Mouse (Mus musculus): ENCODE measurements around the gene Olfr1393. TPM values are rescaled to one million over a fixed set of nuclear protein-coding genes. Genes with fewer than 3 reads are reported as not detected.

Gene Olfr1393
- polyA plus RNA-seq, 1 experiment from 2014 or later = not detected

- no peaks in the 10 kb centered on the region for H3K9me3 ChIP-seq
- no peak overlapping the region for H3K9ac ChIP-seq
- no peaks in the 10 kb centered on the region for H3K27me3 ChIP-seq (replicated peaks)
- no peaks in the 10 kb centered on the region for H3K36me3 ChIP-seq
- no peak for ATAC-seq
- peaks cover 35% of the 10 kb centered on the region for H3K4me1 ChIP-seq (replicated peaks)
- peak overlapping the region; percentile 62 for H3K27ac ChIP-seq
- H3K4me2 ChIP-seq (replicated peaks) = peak overlapping the region; percentile 70
- 32% methylated on average over 12 of the region's 12 CpGs for WGBS
- H3K4me3 ChIP-seq (replicated peaks) = peak overlapping the region; percentile 29
These were observed 32.3 kb upstream of the Olfr1393 start for GRCm38 (mm10) chr11:49245634-49246415.

DNA sequence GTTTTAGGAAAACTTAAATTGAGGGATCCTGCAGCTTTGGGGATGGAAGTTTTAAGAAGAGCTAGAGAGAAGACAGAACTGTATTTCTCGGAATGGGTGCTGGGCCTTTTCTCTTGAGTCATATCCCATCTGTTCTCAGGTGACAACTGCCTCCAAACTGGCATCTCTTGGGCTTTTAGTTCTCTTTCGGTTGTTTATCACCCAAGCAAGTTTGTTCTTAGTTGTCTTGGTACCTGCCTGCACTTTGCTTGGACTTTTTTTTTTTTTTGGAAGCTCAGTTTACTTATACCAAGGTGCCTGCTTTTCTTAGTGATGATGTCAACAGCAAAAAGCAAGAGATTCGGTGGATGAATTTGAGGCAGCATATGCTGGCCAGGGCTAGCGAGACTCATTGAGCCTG is 31.6 kb upstream of the Olfr1393 start:
- Histone ChIP-seq H3K9ac (no peak overlapping the region), H3K36me3 (no peaks in the 10 kb centered on the region), H3K4me2 (replicated peaks) (peak overlapping the region; percentile 70), H3K27ac (0 out of 2 replicates have a peak overlapping the region, but pooled peaks have one; percentile 44), H3K27me3 (replicated peaks) (no peaks in the 10 kb centered on the region), H3K4me3 (replicated peaks) (no peak overlapping the region), H3K9me3 (no peaks in the 10 kb centered on the region), H3K4me1 (replicated peaks) (peaks cover 38% of the 10 kb centered on the region)
- 78% methylated on average over 4 of the region's 4 CpGs for WGBS
- ATAC-seq = no peak

- Histone ChIP-seq H3K9me3 (no peaks in the 10 kb centered on the region), H3K4me2 (replicated peaks) (peak overlapping the region; percentile 70), H3K36me3 (no peaks in the 10 kb centered on the region), H3K27me3 (replicated peaks) (no peaks in the 10 kb centered on the region), H3K4me3 (replicated peaks) (no peak overlapping the region), H3K27ac (peak overlapping the region; percentile 44; the same call in 1 of the 2 replicates), H3K4me1 (replicated peaks) (peaks cover 42% of the 10 kb centered on the region), H3K9ac (no peak overlapping the region)
- WGBS = 24% methylated on average over 2 of the region's 2 CpGs
- no peak for ATAC-seq
These were observed 30.8 kb upstream of the Olfr1393 start for GRCm38 (mm10) chr11:49247255-49247654.

- H3K4me2 ChIP-seq (replicated peaks) = no peak overlapping the region
- no peak for ATAC-seq
These were observed 29.7 kb upstream of the Olfr1393 start for GRCm38 (mm10) chr11:49248226-49248973.

DNA sequence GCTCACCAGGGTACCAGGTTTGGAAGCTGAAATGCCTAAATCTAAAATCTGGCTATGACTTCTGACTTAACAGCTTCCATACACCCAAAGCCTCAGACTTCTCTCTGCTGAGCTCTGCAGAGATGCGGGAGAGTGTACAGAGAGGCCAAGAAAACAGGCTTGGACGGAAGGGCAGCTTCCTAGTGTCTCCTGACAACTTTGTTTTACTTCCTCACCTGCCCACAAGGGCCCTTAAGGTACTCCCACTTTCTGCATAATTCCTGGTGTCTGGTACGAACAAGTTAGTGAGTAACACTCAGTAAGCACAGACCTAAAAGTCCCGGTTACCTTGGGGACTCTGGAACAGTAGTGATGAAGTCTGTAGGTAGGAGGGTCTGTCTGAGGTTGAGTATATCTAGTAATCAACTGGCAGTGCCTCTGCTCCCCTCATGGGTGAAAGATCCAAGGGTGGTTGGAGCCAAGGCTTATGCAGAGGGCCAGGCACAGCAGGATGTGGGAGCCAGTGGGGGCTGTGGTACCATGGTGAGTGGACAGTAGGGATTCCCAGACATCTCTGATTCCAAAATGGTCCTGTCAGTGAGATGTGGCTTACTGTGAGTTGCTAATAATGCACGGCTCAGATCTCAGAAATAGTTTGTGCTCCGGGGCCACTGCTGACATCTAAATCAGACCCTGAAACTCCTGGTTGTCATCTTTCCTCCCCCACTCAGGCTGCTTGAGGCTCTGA is 29.0 kb upstream of the Olfr1393 start:
- ATAC-seq = no peak
- Histone ChIP-seq H3K4me1 (replicated peaks) (peaks cover 42% of the 10 kb centered on the region), H3K27ac (peak overlapping the region; percentile 94), H3K4me2 (replicated peaks) (peak overlapping the region; percentile 82), H3K36me3 (no peaks in the 10 kb centered on the region), H3K27me3 (replicated peaks) (no peaks in the 10 kb centered on the region), H3K9me3 (no peaks in the 10 kb centered on the region), H3K4me3 (replicated peaks) (no peak overlapping the region), H3K9ac (no peak overlapping the region)
- WGBS = 73% methylated on average over 6 of the region's 6 CpGs

More at GRCm38 (mm10) chr11:49248226-49248973, 29.7 kb upstream of the Olfr1393 start:
- H3K36me3 ChIP-seq = no peaks in the 10 kb centered on the region
- H3K27me3 ChIP-seq (replicated peaks) = no peaks in the 10 kb centered on the region
- H3K4me1 ChIP-seq (replicated peaks) = peaks cover 42% of the 10 kb centered on the region
- no peak overlapping the region for H3K9ac ChIP-seq
- 47% methylated on average over 6 of the region's 6 CpGs for WGBS
- H3K4me3 ChIP-seq (replicated peaks) = no peak overlapping the region
- H3K9me3 ChIP-seq = no peaks in the 10 kb centered on the region
- peak overlapping the region; percentile 94 for H3K27ac ChIP-seq

DNA sequence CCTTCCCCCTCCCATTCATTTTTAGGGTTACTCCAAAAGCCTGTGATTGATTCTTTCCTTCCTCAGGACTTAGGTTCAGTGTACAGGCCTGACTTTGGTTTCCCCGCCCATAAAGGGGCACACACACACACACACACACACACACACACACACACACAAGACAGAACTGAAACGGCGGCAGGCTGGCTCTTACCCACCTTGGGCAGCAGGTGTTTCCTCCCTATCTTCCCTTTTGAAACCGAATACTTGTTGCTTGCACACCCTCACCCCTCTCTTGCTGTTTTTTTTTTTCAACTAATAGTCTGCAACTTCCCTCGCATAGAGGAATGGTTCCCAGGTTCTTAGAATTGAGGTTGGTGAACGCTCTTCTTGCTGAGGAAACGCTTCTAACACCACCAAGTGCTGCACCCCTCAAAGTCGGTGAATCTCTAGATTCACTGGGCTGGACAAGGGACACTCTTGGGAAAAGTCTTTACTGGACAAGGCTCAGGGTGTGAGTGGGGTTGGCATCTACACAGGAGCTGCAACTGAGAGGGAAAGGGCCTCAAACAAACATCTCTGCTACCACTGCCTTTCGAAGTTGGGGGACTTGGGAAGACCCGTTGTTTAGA is 28.2 kb upstream of the Olfr1393 start:
- H3K9me3 ChIP-seq = no peaks in the 10 kb centered on the region
- H3K4me3 ChIP-seq (replicated peaks) = peak overlapping the region; percentile 70
- peak; percentile 14 for ATAC-seq
- peak overlapping the region; percentile 94 for H3K27ac ChIP-seq
- 19% methylated on average over 10 of the region's 10 CpGs for WGBS
- H3K9ac ChIP-seq = peak overlapping the region; percentile 86
- peaks cover 42% of the 10 kb centered on the region for H3K4me1 ChIP-seq (replicated peaks)
- H3K36me3 ChIP-seq = 0 out of 2 replicates have a peak, but pooled peaks cover 4% of the 10 kb centered on the region
- H3K4me2 ChIP-seq (replicated peaks) = peak overlapping the region; percentile 82
- H3K27me3 ChIP-seq (replicated peaks) = no peaks in the 10 kb centered on the region

DNA sequence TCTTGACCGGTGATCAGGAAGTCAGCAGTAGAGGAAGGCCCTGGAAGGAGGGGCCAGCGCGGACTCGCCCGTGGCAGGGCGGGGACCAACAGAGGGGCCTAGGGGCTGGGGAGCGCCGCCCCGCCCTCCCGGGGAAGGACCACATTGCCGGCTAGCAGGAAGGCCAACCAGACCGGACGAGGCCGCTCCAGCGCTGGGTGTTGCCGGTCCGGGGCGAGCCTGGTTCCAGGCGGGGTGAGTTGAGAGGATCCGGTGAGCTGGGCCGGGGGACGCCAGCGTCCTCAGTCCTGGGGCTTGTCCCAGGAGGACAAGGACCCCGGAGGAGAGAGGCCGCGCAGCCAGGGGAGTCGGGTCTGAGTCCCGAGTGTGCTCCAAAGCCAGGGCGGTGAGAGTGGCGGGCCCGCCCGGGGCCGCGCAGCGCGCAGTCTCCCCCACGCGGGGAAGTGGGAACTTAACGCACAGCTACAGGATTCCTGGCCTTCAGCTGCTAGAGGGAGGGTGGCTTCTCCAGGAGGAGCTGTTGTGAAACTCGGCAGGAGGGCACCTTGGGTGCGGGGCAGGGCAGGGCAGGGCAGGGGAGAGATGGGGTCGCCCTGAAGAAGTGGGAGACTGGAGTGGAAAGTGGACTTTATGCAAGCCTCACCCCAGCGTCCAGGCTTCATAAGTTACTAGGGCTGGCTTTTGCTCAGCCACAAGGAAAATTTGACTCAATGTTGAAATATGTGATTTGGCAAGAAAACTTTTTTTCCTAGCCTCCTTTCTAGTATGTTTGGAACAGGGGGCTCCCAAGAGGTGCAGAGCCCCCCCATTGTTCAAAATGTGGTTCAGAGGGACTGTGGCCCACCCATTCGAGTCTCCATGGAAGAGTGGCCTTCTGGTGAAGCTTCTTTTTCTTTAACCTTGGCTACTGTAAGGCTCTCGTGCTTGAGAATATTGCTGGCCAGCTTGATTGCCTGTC is 27.4 kb upstream of the Olfr1393 start:
- Histone ChIP-seq H3K4me3 (replicated peaks) (peak overlapping the region; percentile 70), H3K4me1 (replicated peaks) (peaks cover 36% of the 10 kb centered on the region)
- 1% methylated on average over 44 of the region's 45 CpGs for WGBS

DNA sequence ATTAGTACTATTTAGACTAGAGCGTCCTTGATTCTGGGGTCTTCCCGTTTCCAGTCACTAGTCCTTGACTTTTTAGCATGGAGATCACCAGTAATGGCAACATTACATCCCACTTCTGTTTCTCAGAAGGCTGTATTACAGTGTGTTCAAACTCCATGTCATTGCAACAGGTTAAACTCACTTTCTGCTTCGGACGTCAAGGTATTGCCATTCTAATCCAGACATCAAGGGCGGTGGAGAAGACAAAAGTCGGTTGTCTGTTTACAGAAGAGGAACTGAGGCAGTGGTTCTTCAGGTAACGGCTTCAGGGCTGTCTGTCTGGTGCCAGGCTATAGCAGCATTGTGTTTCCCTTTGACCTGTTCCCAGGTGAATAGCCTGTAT is 26.7 kb upstream of the Olfr1393 start:
- H3K27me3 ChIP-seq (replicated peaks) = no peaks in the 10 kb centered on the region
- H3K36me3 ChIP-seq = 0 out of 2 replicates have a peak, but pooled peaks cover 4% of the 10 kb centered on the region
- peak overlapping the region; percentile 82 for H3K4me2 ChIP-seq (replicated peaks)
- peak overlapping the region; percentile 70 for H3K4me3 ChIP-seq (replicated peaks)
- no peak overlapping the region for H3K27ac ChIP-seq
- ATAC-seq = no peak
- WGBS = 49% methylated on average over 7 of the region's 7 CpGs
- H3K4me1 ChIP-seq (replicated peaks) = peaks cover 36% of the 10 kb centered on the region
- no peaks in the 10 kb centered on the region for H3K9me3 ChIP-seq
- peak overlapping the region; percentile 86 for H3K9ac ChIP-seq

More for the DNA sequence above, 27.4 kb upstream of the Olfr1393 start:
- Histone ChIP-seq H3K27me3 (replicated peaks) (no peaks in the 10 kb centered on the region), H3K36me3 (0 out of 2 replicates have a peak, but pooled peaks cover 4% of the 10 kb centered on the region), H3K27ac (peak overlapping the region; percentile 94), H3K9ac (peak overlapping the region; percentile 86), H3K4me2 (replicated peaks) (peak overlapping the region; percentile 82), H3K9me3 (no peaks in the 10 kb centered on the region)
- ATAC-seq = peak; percentile 97

GRCm38 (mm10) chr11:49252048-49252447 is 26.1 kb upstream of the Olfr1393 start:
- no peak for ATAC-seq
- peaks cover 31% of the 10 kb centered on the region for H3K4me1 ChIP-seq (replicated peaks)
- WGBS = 89% methylated on average over 5 of the region's 5 CpGs
- H3K4me3 ChIP-seq (replicated peaks) = no peak overlapping the region
- H3K36me3 ChIP-seq = 0 out of 2 replicates have a peak, but pooled peaks cover 4% of the 10 kb centered on the region
- H3K4me2 ChIP-seq (replicated peaks) = peak overlapping the region; percentile 82
- H3K27me3 ChIP-seq (replicated peaks) = no peaks in the 10 kb centered on the region
- H3K9ac ChIP-seq = peak overlapping the region; percentile 3; the same call in 1 of the 2 replicates
- no peak overlapping the region for H3K27ac ChIP-seq
- H3K9me3 ChIP-seq = no peaks in the 10 kb centered on the region

DNA sequence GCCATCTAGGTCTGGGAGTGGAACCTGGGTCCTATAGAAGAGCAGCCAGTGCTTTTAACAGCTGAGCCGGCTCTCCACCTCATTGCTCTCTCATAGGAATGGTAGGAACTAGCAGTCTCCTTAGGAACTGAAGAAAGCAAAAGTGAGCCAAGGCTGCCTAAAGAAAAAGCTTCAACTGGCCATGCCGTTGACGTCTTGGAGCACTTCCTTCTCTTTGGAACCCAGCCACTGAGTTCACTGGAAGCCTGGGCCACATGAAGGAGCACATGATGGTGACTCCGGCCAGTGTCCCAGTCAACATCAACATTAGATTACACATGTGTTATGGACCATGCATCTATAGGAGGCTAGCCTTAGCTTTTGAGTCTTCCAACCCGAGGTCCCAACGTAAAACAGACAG is 25.1 kb upstream of the Olfr1393 start:
- no peak overlapping the region for H3K27ac ChIP-seq
- no peak overlapping the region for H3K4me2 ChIP-seq (replicated peaks)
- H3K4me3 ChIP-seq (replicated peaks) = no peak overlapping the region
- ATAC-seq = no peak
- H3K4me1 ChIP-seq (replicated peaks) = peaks cover 26% of the 10 kb centered on the region
- H3K9me3 ChIP-seq = no peaks in the 10 kb centered on the region
- WGBS = 90% methylated on average over 6 of the region's 6 CpGs
- 0 out of 2 replicates have a peak, but pooled peaks cover 4% of the 10 kb centered on the region for H3K36me3 ChIP-seq
- H3K27me3 ChIP-seq (replicated peaks) = no peaks in the 10 kb centered on the region
- H3K9ac ChIP-seq = no peak overlapping the region

DNA sequence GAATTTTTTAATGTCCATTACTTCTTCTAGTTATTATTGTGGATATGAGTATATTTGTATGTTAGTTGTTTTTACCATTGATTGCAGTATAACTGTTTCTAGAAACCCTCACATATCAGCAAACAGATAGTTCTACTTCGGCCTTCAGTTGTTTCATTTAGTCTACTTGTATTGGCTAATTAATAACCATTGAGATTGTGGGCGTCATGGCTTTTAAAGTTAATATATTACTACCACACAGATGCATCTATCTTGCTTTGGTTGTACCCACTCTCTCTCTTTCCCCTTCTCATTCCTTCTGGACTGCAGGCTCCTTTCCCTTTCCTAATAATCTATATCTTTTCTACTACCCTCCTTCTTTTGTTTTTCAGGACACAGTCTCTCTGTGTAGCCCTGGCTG is 18.8 kb upstream of the Olfr1393 start:
- Histone ChIP-seq H3K36me3 (peaks cover 27% of the 10 kb centered on the region), H3K27me3 (replicated peaks) (no peaks in the 10 kb centered on the region), H3K9ac (no peak overlapping the region), H3K9me3 (no peaks in the 10 kb centered on the region), H3K4me3 (replicated peaks) (no peak overlapping the region), H3K27ac (no peak overlapping the region), H3K4me2 (replicated peaks) (no peak overlapping the region), H3K4me1 (replicated peaks) (peaks cover 21% of the 10 kb centered on the region; the same call in 1 of the 2 replicates)
- 60% methylated on average over 2 of the region's 2 CpGs for WGBS
- ATAC-seq = peak; percentile 19; the same call in 1 of the 2 replicates
